Mouse (Mus musculus) kidney, adult 11 months (tissue): ENCODE results near the gene Ptpru.

Experiments used
- DNase-seq: peaks from one replicate; pipeline ENCODE4 v3.0.0; 2022

The Ptpru gene

GRCm38 (mm10) chr4:131781023-131781422 is 57.1 kb downstream of the Ptpru start:
- DNase-seq: no peak

GRCm38 (mm10) chr4:131778616-131779275 is 59.3 kb downstream of the Ptpru start:
- no peak for DNase-seq

- DNase-seq: peak; percentile 40
These were observed 66.7 kb downstream of the Ptpru start for GRCm38 (mm10) chr4:131771384-131771783.

GRCm38 (mm10) chr4:131763911-131764310 is 74.2 kb downstream of the Ptpru start:
- DNase-seq: no peak

- no peak for DNase-seq
These were observed 74.6 kb downstream of the Ptpru start for GRCm38 (mm10) chr4:131763479-131763878.

- no peak for DNase-seq
These were observed 75.8 kb downstream of the Ptpru start for GRCm38 (mm10) chr4:131762211-131762784.

- no peak for DNase-seq
These were observed 85.8 kb downstream of the Ptpru start for GRCm38 (mm10) chr4:131752204-131752837.

- DNase-seq: no peak
These were observed 86.5 kb downstream of the Ptpru start for GRCm38 (mm10) chr4:131751561-131751960.

- DNase-seq: no peak
These were observed 88.3 kb downstream of the Ptpru start for GRCm38 (mm10) chr4:131749802-131750201.

- no peak for DNase-seq
These were observed 93.4 kb downstream of the Ptpru start for GRCm38 (mm10) chr4:131744685-131745043.

- peak; percentile 61 for DNase-seq
These were observed 94.0 kb downstream of the Ptpru start for GRCm38 (mm10) chr4:131743831-131744684.

GRCm38 (mm10) chr4:131743031-131743430 is 95.1 kb downstream of the Ptpru start:
- no peak for DNase-seq

GRCm38 (mm10) chr4:131740621-131741020 is 97.5 kb downstream of the Ptpru start:
- peak; percentile 39 for DNase-seq

GRCm38 (mm10) chr4:131728628-131729027 is 109.5 kb downstream of the Ptpru start:
- DNase-seq: no peak

- DNase-seq: peak; percentile 63
These were observed 114.5 kb downstream of the Ptpru start for GRCm38 (mm10) chr4:131723415-131724080.

- DNase-seq: peak; percentile 90
These were observed 115.8 kb downstream of the Ptpru start for GRCm38 (mm10) chr4:131722121-131722841.

- no peak for DNase-seq
These were observed 118.9 kb downstream of the Ptpru start for GRCm38 (mm10) chr4:131719151-131719550.
